Mouse (Mus musculus): ENCODE results near the gene 4922502D21Rik.

- TF ChIP-seq CTCF (IDR thresholded peaks at IDR 0.05; ENCODE audit: insufficient read depth, low read depth, low read length) (no peak), POLR2A (IDR thresholded peaks at IDR 0.05; ENCODE audit: insufficient read depth, low read depth, low read length) (no peak)
Measured at GRCm38 (mm10) chr6:129288708-129289107, 42.9 kb downstream of the 4922502D21Rik start.
